Mouse (Mus musculus) lung, adult 18-20 months (tissue): ENCODE data around the gene Mtmr3.

Experiments
- DNase-seq, 2 experiments: peaks; one replicate each; pipeline ENCODE4 v3.0.0; 2022; ENCODE audit warnings: mixed read lengths in 2 of 2

Gene Mtmr3

GRCm38 (mm10) chr11:4462868-4463267 is 131.8 kb downstream of the Mtmr3 start:
- DNase-seq: no peak

GRCm38 (mm10) chr11:4461154-4461553 is 133.5 kb downstream of the Mtmr3 start:
- no peak for DNase-seq

- DNase-seq: no peak
Measured at GRCm38 (mm10) chr11:4460615-4461014, 134.0 kb downstream of the Mtmr3 start.

GRCm38 (mm10) chr11:4454895-4455535 is 139.6 kb downstream of the Mtmr3 start:
- DNase-seq: no peak

GRCm38 (mm10) chr11:4452467-4453184 is 142.0 kb downstream of the Mtmr3 start:
- DNase-seq: peak in 1 of 2 experiments; percentile 21

- peak; percentile 39 to 51 for DNase-seq
Measured at GRCm38 (mm10) chr11:4451116-4451515, 143.5 kb downstream of the Mtmr3 start.

GRCm38 (mm10) chr11:4446195-4446868 is 148.3 kb downstream of the Mtmr3 start:
- DNase-seq: no peak

- no peak for DNase-seq
Measured at GRCm38 (mm10) chr11:4442280-4442679, 152.4 kb downstream of the Mtmr3 start.

- peak; percentile 7 to 22 for DNase-seq
Measured at GRCm38 (mm10) chr11:4440978-4441377, 153.7 kb downstream of the Mtmr3 start, which contains the start of gene Hormad2. Gene Hormad2, minus strand, starts transcription at chr11:4441105.

GRCm38 (mm10) chr11:4438211-4438610 is 156.5 kb downstream of the Mtmr3 start:
- DNase-seq: no peak

- no peak for DNase-seq
Measured at GRCm38 (mm10) chr11:4437318-4437717, 157.3 kb downstream of the Mtmr3 start.

GRCm38 (mm10) chr11:4436631-4437030 is 158.0 kb downstream of the Mtmr3 start:
- DNase-seq: no peak

GRCm38 (mm10) chr11:4434461-4434860 is 160.2 kb downstream of the Mtmr3 start:
- DNase-seq: no peak
